Mouse (Mus musculus) stomach, embryonic 16.5 days (tissue): ENCODE results near the gene Fis1. TPM values are rescaled to one million over a fixed set of nuclear protein-coding genes. Genes with fewer than 3 reads are reported as not detected.
"Not testable (repeated sequence)": the region's sequence is repeated elsewhere in the genome, so short reads cannot be mapped to it uniquely, and the experiment has no call there.

Source experiments
- ATAC-seq: fragments of 200-750 bp; cut with Nextera tagmentation; 2 replicates; pipeline ENCODE4 v1.8.0; 2017; ENCODE audit warnings: moderate number of reproducible peaks, moderate TSS enrichment; ENCODE audit not compliant: insufficient read depth, low FRiP score
- H3K27ac ChIP-seq: fragments of 300-500 bp; sonication (generic); 2 replicates; pipeline ENCODE4 v1.5.1; 2014; ENCODE audit warnings: low read length
- H3K27me3 ChIP-seq: fragments of 300-500 bp; sonication (generic); 2 replicates; pipeline ENCODE4 v1.6.1; 2014; ENCODE audit warnings: low read length, control low read depth, mixed read lengths; ENCODE audit not compliant: control insufficient read depth, insufficient read depth
- H3K36me3 ChIP-seq: fragments of 300-500 bp; sonication (generic); 2 replicates; pipeline ENCODE4 v1.6.1; 2014; ENCODE audit warnings: low read length; ENCODE audit not compliant: control insufficient read depth, insufficient read depth
- H3K4me1 ChIP-seq: fragments of 300-500 bp; sonication (generic); 2 replicates; pipeline ENCODE4 v1.6.1; 2014; ENCODE audit warnings: low read length, control low read depth, mixed read lengths; ENCODE audit not compliant: control insufficient read depth, insufficient read depth
- H3K4me2 ChIP-seq: fragments of 300-500 bp; sonication (generic); 2 replicates; pipeline ENCODE4 v1.6.1; 2014; ENCODE audit warnings: low read depth, low read length, mixed read lengths
- H3K4me3 ChIP-seq: fragments of 300-500 bp; sonication (generic); replicated peaks from 2 replicates; pipeline ENCODE4 v1.5.1; 2014; ENCODE audit warnings: mild to moderate bottlenecking, low read length
- H3K9ac ChIP-seq: fragments of 300-500 bp; sonication (generic); 2 replicates; pipeline ENCODE4 v1.6.1; 2014; ENCODE audit warnings: low read length
- H3K9me3 ChIP-seq: fragments of 300-500 bp; sonication (generic); replicated peaks from 2 replicates; pipeline ENCODE4 v1.6.1; 2016; ENCODE audit warnings: low read length, control low read depth; ENCODE audit not compliant: control insufficient read depth
- WGBS: fragments of 180-500 bp; shearing (Covaris S2); extraction: QIAGEN DNeasy Blood & Tissue Kit; methylation state at CpG from one replicate; pipeline ENCODE4 v1.1.7; 2014; 5-methylcytosine and 5-hydroxymethylcytosine counted together
- polyA plus RNA-seq: library from polyadenylated mRNA; unstranded; fragments of >200 nt; fragmentation: Nextera tagmentation; extraction: Ambion mirVana; gene quantifications from 2 replicates; pipeline ENCODE4 v1.2.1, GENCODE M21; 2015

Fis1 gene
- polyA plus RNA-seq, 1 experiment from 2014 or later: 239 TPM

- H3K27ac ChIP-seq, H3K4me3 ChIP-seq, H3K36me3 ChIP-seq, H3K9ac ChIP-seq, ATAC-seq, H3K9me3 ChIP-seq, H3K4me2 ChIP-seq, H3K4me1 ChIP-seq, H3K27me3 ChIP-seq: not testable (repeated sequence)
- WGBS: 81% methylated on average over 14 of the region's 14 CpGs
These were observed 3.3 kb upstream of the Fis1 start for GRCm38 (mm10) chr5:136949551-136950336.

- Histone ChIP-seq H3K4me3 (no peak overlapping the region), H3K36me3 (no peaks in the 10 kb centered on the region), H3K9ac (no peak overlapping the region), H3K9me3 (no peaks in the 10 kb centered on the region), H3K27ac (no peak overlapping the region), H3K27me3 (no peaks in the 10 kb centered on the region), H3K4me1 (peaks cover 5% of the 10 kb centered on the region), H3K4me2 (no peak overlapping the region)
- WGBS: 89% methylated on average over 6 of the region's 6 CpGs
- no peak for ATAC-seq
These were observed 2.6 kb upstream of the Fis1 start for GRCm38 (mm10) chr5:136950521-136950920.

- Histone ChIP-seq H3K4me2 (no peak overlapping the region), H3K27ac (no peak overlapping the region), H3K4me1 (peaks cover 12% of the 10 kb centered on the region), H3K4me3 (no peak overlapping the region), H3K27me3 (no peaks in the 10 kb centered on the region), H3K9ac (no peak overlapping the region), H3K9me3 (no peaks in the 10 kb centered on the region), H3K36me3 (no peaks in the 10 kb centered on the region)
- ATAC-seq: no peak
- WGBS: 71% methylated on average over 4 of the region's 4 CpGs
These were observed 922 bp upstream of the Fis1 start for GRCm38 (mm10) chr5:136952153-136952552.

- Histone ChIP-seq H3K9ac (peak overlapping the region; percentile 88), H3K4me2 (peak overlapping the region; percentile 82), H3K36me3 (no peaks in the 10 kb centered on the region), H3K27me3 (no peaks in the 10 kb centered on the region), H3K27ac (peak overlapping the region; percentile 80; the same call in 1 of the 2 replicates), H3K4me3 (peak overlapping the region; percentile 91), H3K4me1 (peaks cover 12% of the 10 kb centered on the region), H3K9me3 (no peaks in the 10 kb centered on the region)
- 2% methylated on average over 12 of the region's 12 CpGs for WGBS
- peak; percentile 14 for ATAC-seq
These were observed 421 bp downstream of the Fis1 start for GRCm38 (mm10) chr5:136953440-136953951.

GRCm38 (mm10) chr5:136955622-136956021, 2.5 kb downstream of the Fis1 start:
- no peaks in the 10 kb centered on the region for H3K27me3 ChIP-seq
- no peaks in the 10 kb centered on the region for H3K9me3 ChIP-seq
- no peaks in the 10 kb centered on the region for H3K36me3 ChIP-seq
- WGBS: 73% methylated on average over 4 of the region's 4 CpGs
- no peak overlapping the region for H3K4me3 ChIP-seq
- H3K9ac ChIP-seq: no peak overlapping the region
- ATAC-seq: no peak
- H3K27ac ChIP-seq: no peak overlapping the region
- peaks cover 23% of the 10 kb centered on the region for H3K4me1 ChIP-seq
- H3K4me2 ChIP-seq: no peak overlapping the region

GRCm38 (mm10) chr5:136957250-136957649, 4.2 kb downstream of the Fis1 start:
- Histone ChIP-seq H3K9me3 (no peaks in the 10 kb centered on the region), H3K27me3 (no peaks in the 10 kb centered on the region), H3K4me3 (no peak overlapping the region), H3K9ac (no peak overlapping the region), H3K36me3 (no peaks in the 10 kb centered on the region), H3K4me2 (no peak overlapping the region), H3K27ac (peak overlapping the region; percentile 54), H3K4me1 (peaks cover 27% of the 10 kb centered on the region)
- no peak for ATAC-seq
- 63% methylated on average over 1 of the region's 1 CpGs for WGBS

GRCm38 (mm10) chr5:136958991-136959605, 6.0 kb downstream of the Fis1 start:
- no peak for ATAC-seq
- Histone ChIP-seq H3K27me3 (no peaks in the 10 kb centered on the region), H3K9ac (peak overlapping the region; percentile 32; the same call in 1 of the 2 replicates), H3K27ac (peak overlapping the region; percentile 74), H3K4me1 (peaks cover 29% of the 10 kb centered on the region), H3K9me3 (no peaks in the 10 kb centered on the region), H3K36me3 (no peaks in the 10 kb centered on the region), H3K4me2 (no peak overlapping the region), H3K4me3 (no peak overlapping the region)
- 40% methylated on average over 5 of the region's 5 CpGs for WGBS

- no peaks in the 10 kb centered on the region for H3K27me3 ChIP-seq
- ATAC-seq: no peak
- H3K4me1 ChIP-seq: peaks cover 26% of the 10 kb centered on the region
- no peaks in the 10 kb centered on the region for H3K36me3 ChIP-seq
- no peak overlapping the region; the same call in 1 of the 2 replicates for H3K27ac ChIP-seq
- H3K9ac ChIP-seq: no peak overlapping the region
- 86% methylated on average over 6 of the region's 6 CpGs for WGBS
- no peak overlapping the region for H3K4me2 ChIP-seq
- no peak overlapping the region for H3K4me3 ChIP-seq
- no peaks in the 10 kb centered on the region for H3K9me3 ChIP-seq
These were observed 7.0 kb downstream of the Fis1 start for GRCm38 (mm10) chr5:136960053-136960452.

- no peak for ATAC-seq
- Histone ChIP-seq H3K9me3 (no peaks in the 10 kb centered on the region), H3K4me1 (peaks cover 34% of the 10 kb centered on the region), H3K4me2 (peak overlapping the region; percentile 88), H3K27ac (peak overlapping the region; percentile 89), H3K9ac (peak overlapping the region; percentile 90), H3K4me3 (peak overlapping the region; percentile 75), H3K36me3 (no peaks in the 10 kb centered on the region), H3K27me3 (no peaks in the 10 kb centered on the region)
- WGBS: 29% methylated on average over 5 of the region's 5 CpGs
These were observed 8.4 kb downstream of the Fis1 start for GRCm38 (mm10) chr5:136961334-136961982.
